Mouse (Mus musculus) forebrain, embryonic 12.5 days (tissue): ENCODE data around the gene Rpl18. TPM values are rescaled to one million over a fixed set of nuclear protein-coding genes. Genes with fewer than 3 reads are reported as not detected.
A peak's percentile ranks its signal among the peaks of the same experiment; 100 is the strongest.

ENCODE experiments used
- ATAC-seq: fragments of 200-750 bp; cut with Nextera tagmentation; 2 replicates; pipeline ENCODE4 v1.8.0; 2017; ENCODE audit warnings: moderate TSS enrichment; ENCODE audit not compliant: low FRiP score
- H3K27ac ChIP-seq: fragments of 300-500 bp; sonication (generic); 2 replicates; pipeline ENCODE4 v1.5.1; 2016; ENCODE audit warnings: mild to moderate bottlenecking
- H3K27me3 ChIP-seq: fragments of 300-500 bp; sonication (generic); 2 replicates; pipeline ENCODE4 v1.6.1; 2016; ENCODE audit warnings: mild to moderate bottlenecking
- H3K36me3 ChIP-seq: fragments of 300-500 bp; sonication (generic); replicated peaks from 2 replicates; pipeline ENCODE4 v1.6.1; 2016; ENCODE audit warnings: mild to moderate bottlenecking
- H3K4me1 ChIP-seq: fragments of 300-500 bp; sonication (generic); 2 replicates; pipeline ENCODE4 v1.6.1; 2016
- H3K4me2 ChIP-seq: fragments of 300-500 bp; sonication (generic); 2 replicates; pipeline ENCODE4 v1.6.1; 2016; ENCODE audit warnings: mild to moderate bottlenecking, moderate library complexity
- H3K4me3 ChIP-seq: fragments of 300-500 bp; sonication (generic); replicated peaks from 2 replicates; pipeline ENCODE4 v1.5.1; 2016; ENCODE audit warnings: mild to moderate bottlenecking
- H3K9ac ChIP-seq: fragments of 300-500 bp; sonication (generic); 2 replicates; pipeline ENCODE4 v1.6.1; 2016; ENCODE audit warnings: mild to moderate bottlenecking
- H3K9me3 ChIP-seq: fragments of 300-500 bp; sonication (generic); 2 replicates; pipeline ENCODE4 v1.6.1; 2016
- WGBS: fragments of 180-500 bp; shearing (Covaris S2); methylation state at CpG from one replicate; pipeline ENCODE4 v1.1.7; 2016; 5-methylcytosine and 5-hydroxymethylcytosine counted together
- polyA plus RNA-seq: library from polyadenylated mRNA; unstranded; fragments of >200 nt; fragmentation: Nextera tagmentation; extraction: Ambion mirVana; gene quantifications from 2 replicates; pipeline ENCODE4 v1.2.1, GENCODE M21; 2016

Rpl18 gene
- polyA plus RNA-seq, 1 experiment from 2014 or later: 745 TPM

- ATAC-seq: no peak
- Histone ChIP-seq H3K27ac (no peak overlapping the region), H3K36me3 (no peaks in the 10 kb centered on the region), H3K4me2 (0 out of 2 replicates have a peak overlapping the region, but pooled peaks have one; percentile 13), H3K9ac (no peak overlapping the region), H3K9me3 (0 out of 2 replicates have a peak, but pooled peaks cover 3% of the 10 kb centered on the region), H3K27me3 (0 out of 2 replicates have a peak, but pooled peaks cover 3% of the 10 kb centered on the region), H3K4me1 (no peaks in the 10 kb centered on the region; the same call in 1 of the 2 replicates), H3K4me3 (no peak overlapping the region)
- 51% methylated on average over 10 of the region's 10 CpGs for WGBS
These were observed 34.1 kb downstream of the Rpl18 start for GRCm38 (mm10) chr7:45749401-45749800.

- Histone ChIP-seq H3K4me1 (no peaks in the 10 kb centered on the region; the same call in 1 of the 2 replicates), H3K27me3 (0 out of 2 replicates have a peak, but pooled peaks cover 3% of the 10 kb centered on the region), H3K27ac (no peak overlapping the region), H3K9me3 (0 out of 2 replicates have a peak, but pooled peaks cover 3% of the 10 kb centered on the region), H3K4me2 (no peak overlapping the region), H3K4me3 (no peak overlapping the region), H3K36me3 (no peaks in the 10 kb centered on the region), H3K9ac (no peak overlapping the region)
- no peak for ATAC-seq
- WGBS: 85% methylated on average over 9 of the region's 9 CpGs
These were observed 34.9 kb downstream of the Rpl18 start for GRCm38 (mm10) chr7:45750162-45750561.

GRCm38 (mm10) chr7:45755703-45756102 lies 40.4 kb downstream of the Rpl18 start:
- no peak for ATAC-seq
- H3K4me2 ChIP-seq: no peak overlapping the region
- WGBS: 53% methylated on average over 6 of the region's 6 CpGs
- no peaks in the 10 kb centered on the region for H3K9me3 ChIP-seq
- H3K9ac ChIP-seq: no peak overlapping the region
- H3K27me3 ChIP-seq: peaks cover 31% of the 10 kb centered on the region
- H3K27ac ChIP-seq: no peak overlapping the region
- H3K36me3 ChIP-seq: no peaks in the 10 kb centered on the region
- H3K4me1 ChIP-seq: peaks cover 3% of the 10 kb centered on the region; the same call in 1 of the 2 replicates
- H3K4me3 ChIP-seq: no peak overlapping the region

- H3K4me3 ChIP-seq: peak overlapping the region; percentile 5; the same call in 1 of the 2 replicates
- 5% methylated on average over 26 of the region's 27 CpGs for WGBS
- H3K27me3 ChIP-seq: peaks cover 32% of the 10 kb centered on the region
- H3K9me3 ChIP-seq: no peaks in the 10 kb centered on the region
- peaks cover 3% of the 10 kb centered on the region; the same call in 1 of the 2 replicates for H3K4me1 ChIP-seq
- no peak overlapping the region for H3K27ac ChIP-seq
- peak overlapping the region; percentile 23 for H3K4me2 ChIP-seq
- no peak for ATAC-seq
- 0 out of 2 replicates have a peak overlapping the region, but pooled peaks have one; percentile 12 for H3K9ac ChIP-seq
- H3K36me3 ChIP-seq: no peaks in the 10 kb centered on the region
These were observed 44.1 kb downstream of the Rpl18 start for GRCm38 (mm10) chr7:45759400-45759799.

GRCm38 (mm10) chr7:45760151-45760550 lies 44.9 kb downstream of the Rpl18 start:
- Histone ChIP-seq H3K36me3 (no peaks in the 10 kb centered on the region), H3K27ac (no peak overlapping the region), H3K4me1 (peaks cover 3% of the 10 kb centered on the region; the same call in 1 of the 2 replicates), H3K9ac (0 out of 2 replicates have a peak overlapping the region, but pooled peaks have one; percentile 12), H3K27me3 (peaks cover 32% of the 10 kb centered on the region), H3K4me3 (no peak overlapping the region), H3K9me3 (no peaks in the 10 kb centered on the region), H3K4me2 (no peak overlapping the region)
- WGBS: 71% methylated on average over 5 of the region's 5 CpGs
- ATAC-seq: no peak

- Histone ChIP-seq H3K27ac (no peak overlapping the region), H3K9ac (no peak overlapping the region), H3K36me3 (no peaks in the 10 kb centered on the region), H3K9me3 (0 out of 2 replicates have a peak, but pooled peaks cover 5% of the 10 kb centered on the region), H3K4me3 (no peak overlapping the region), H3K4me2 (no peak overlapping the region), H3K4me1 (no peaks in the 10 kb centered on the region), H3K27me3 (peaks cover 1% of the 10 kb centered on the region; the same call in 1 of the 2 replicates)
- ATAC-seq: no peak
- 58% methylated on average over 8 of the region's 8 CpGs for WGBS
These were observed 50.7 kb downstream of the Rpl18 start for GRCm38 (mm10) chr7:45765995-45766394.

- no peak for ATAC-seq
- no peak overlapping the region for H3K9ac ChIP-seq
- H3K27ac ChIP-seq: no peak overlapping the region
- H3K4me2 ChIP-seq: no peak overlapping the region
- 0 out of 2 replicates have a peak, but pooled peaks cover 5% of the 10 kb centered on the region for H3K9me3 ChIP-seq
- H3K27me3 ChIP-seq: no peaks in the 10 kb centered on the region
- no peak overlapping the region for H3K4me3 ChIP-seq
- no peaks in the 10 kb centered on the region for H3K36me3 ChIP-seq
- H3K4me1 ChIP-seq: no peaks in the 10 kb centered on the region
- 57% methylated on average over 8 of the region's 8 CpGs for WGBS
These were observed 51.5 kb downstream of the Rpl18 start for GRCm38 (mm10) chr7:45766764-45767163.

- Histone ChIP-seq H3K9ac (no peak overlapping the region), H3K4me2 (no peak overlapping the region), H3K4me1 (no peaks in the 10 kb centered on the region), H3K27me3 (no peaks in the 10 kb centered on the region), H3K27ac (no peak overlapping the region), H3K9me3 (0 out of 2 replicates have a peak, but pooled peaks cover 5% of the 10 kb centered on the region), H3K36me3 (no peaks in the 10 kb centered on the region), H3K4me3 (no peak overlapping the region)
- ATAC-seq: no peak
- 93% methylated on average over 6 of the region's 6 CpGs for WGBS
These were observed 52.2 kb downstream of the Rpl18 start for GRCm38 (mm10) chr7:45767500-45767899.

Other genes starting within 250 kb of the Rpl18 start
- 240 and 256 TPM in 2 replicates for gene Bax, start 248.6 kb upstream of the Rpl18 start, polyA plus RNA-seq
- gene Tulp2, start 233.6 kb upstream of the Rpl18 start, polyA plus RNA-seq: 0.29 and 0.34 TPM in 2 replicates
- not detected in 2 replicates for gene Gm45808, start 228.6 kb upstream of the Rpl18 start, polyA plus RNA-seq
- gene Dhdh, start 226.7 kb upstream of the Rpl18 start, polyA plus RNA-seq: 3.0 and 3.6 TPM in 2 replicates
- gene Nucb1, start 205.1 kb upstream of the Rpl18 start, polyA plus RNA-seq: 89.5 and 90.5 TPM in 2 replicates
- gene Ppp1r15a, start 189.2 kb upstream of the Rpl18 start, polyA plus RNA-seq: 14.6 and 16.6 TPM in 2 replicates
- gene Plekha4, start 189.1 kb upstream of the Rpl18 start, polyA plus RNA-seq: 0.74 and 1.0 TPM in 2 replicates
- gene Hsd17b14, start 160.6 kb upstream of the Rpl18 start, polyA plus RNA-seq: 0.42 and 0.52 TPM in 2 replicates
- gene Bcat2, start 145.3 kb upstream of the Rpl18 start, polyA plus RNA-seq: 18.3 and 22.2 TPM in 2 replicates
- not detected in 2 replicates for gene Fgf21, start 100.0 kb upstream of the Rpl18 start, polyA plus RNA-seq
- 0.10 and 0.24 TPM in 2 replicates for gene Fut1, start 98.2 kb upstream of the Rpl18 start, polyA plus RNA-seq
- gene Izumo1, start 93.6 kb upstream of the Rpl18 start, polyA plus RNA-seq: 0.13 TPM in 1 of 2 replicates, not detected in the other
- gene Rasip1, start 88.0 kb upstream of the Rpl18 start, polyA plus RNA-seq: 8.3 and 8.9 TPM in 2 replicates
- 2.6 and 3.1 TPM in 2 replicates for gene Mamstr, start 75.5 kb upstream of the Rpl18 start, polyA plus RNA-seq
- gene Fut2, start 49.1 kb upstream of the Rpl18 start, polyA plus RNA-seq: 0.11 TPM in 1 of 2 replicates, not detected in the other
- 0.23 and 0.33 TPM in 2 replicates for gene Ntn5, start 31.4 kb upstream of the Rpl18 start, polyA plus RNA-seq
- gene Sec1, start 21.1 kb upstream of the Rpl18 start, polyA plus RNA-seq: 0.64 and 0.68 TPM in 2 replicates
- gene Car11, start 15.6 kb upstream of the Rpl18 start, polyA plus RNA-seq: 10.2 and 11.0 TPM in 2 replicates
- 3.8 and 3.9 TPM in 2 replicates for gene Dbp, start 10.4 kb upstream of the Rpl18 start, polyA plus RNA-seq
- gene Sphk2, start 2.5 kb downstream of the Rpl18 start, polyA plus RNA-seq: 26.5 and 30.1 TPM in 2 replicates
- 1.1 and 1.5 TPM in 2 replicates for gene Fam83e, start 5.8 kb downstream of the Rpl18 start, polyA plus RNA-seq
- not detected in 2 replicates for gene Spaca4, start 10.4 kb downstream of the Rpl18 start, polyA plus RNA-seq
- gene Lmtk3, start 68.3 kb downstream of the Rpl18 start, polyA plus RNA-seq: 10.2 and 10.8 TPM in 2 replicates
- 1.5 and 1.9 TPM in 2 replicates for gene Sult2b1, start 69.2 kb downstream of the Rpl18 start, polyA plus RNA-seq
- gene Cyth2, start 99.1 kb downstream of the Rpl18 start, polyA plus RNA-seq: 275 and 276 TPM in 2 replicates
- gene Kcnj14, start 109.3 kb downstream of the Rpl18 start, polyA plus RNA-seq: 0.73 and 0.95 TPM in 2 replicates
- 55.5 and 60.0 TPM in 2 replicates for gene Grwd1, start 115.5 kb downstream of the Rpl18 start, polyA plus RNA-seq
- 38.6 and 44.6 TPM in 2 replicates for gene Kdelr1, start 157.3 kb downstream of the Rpl18 start, polyA plus RNA-seq
- 0.33 and 0.47 TPM in 2 replicates for gene Grin2d, start 162.9 kb downstream of the Rpl18 start, polyA plus RNA-seq
- gene Syngr4, start 181.3 kb downstream of the Rpl18 start, polyA plus RNA-seq: 0.63 and 0.88 TPM in 2 replicates
- 3.3 and 3.9 TPM in 2 replicates for gene Tmem143, start 181.5 kb downstream of the Rpl18 start, polyA plus RNA-seq
- gene Emp3, start 205.9 kb downstream of the Rpl18 start, polyA plus RNA-seq: 19.9 and 20.5 TPM in 2 replicates
- gene Ccdc114, start 208.6 kb downstream of the Rpl18 start, polyA plus RNA-seq: 2.7 and 4.7 TPM in 2 replicates